Mouse (Mus musculus) cerebellum, adult 2 months (tissue): ENCODE measurements around the gene Cfap45.

Experiments
- CTCF ChIP-seq: fragments of 200-500 bp; IDR thresholded peaks from 2 replicates; pipeline ENCODE4 v1.5.1; 2011; ENCODE audit warnings: low read depth, mild to moderate bottlenecking, control low read depth, low read length, moderate library complexity, borderline replicate concordance; ENCODE audit not compliant: insufficient read depth
- POLR2A ChIP-seq: fragments of 200-500 bp; IDR thresholded peaks from 2 replicates; pipeline ENCODE4 v1.6.1; 2011; ENCODE audit warnings: low read length, control low read depth, borderline replicate concordance; ENCODE audit not compliant: insufficient read depth

DNA sequence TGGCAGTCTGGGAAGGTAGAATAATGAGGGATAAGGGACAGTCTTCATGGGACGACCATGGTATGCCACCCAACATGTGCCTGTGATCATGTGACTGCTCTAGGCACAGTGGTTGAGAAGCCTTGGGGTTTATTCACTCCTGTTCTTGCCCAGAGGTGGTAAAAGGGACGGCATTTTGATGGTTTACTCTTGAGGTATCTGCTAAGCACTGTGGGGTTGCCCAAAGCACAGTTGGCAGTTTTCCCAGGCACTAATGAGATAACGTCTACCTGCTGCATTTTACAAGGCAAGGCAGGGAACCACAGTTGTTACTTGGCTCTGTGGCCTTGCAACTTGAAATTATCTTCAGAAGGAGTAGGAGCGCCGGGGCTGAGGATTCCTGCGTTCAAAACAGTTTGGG, 19.2 kb downstream of the Cfap45 start:
- TF ChIP-seq POLR2A (no peak), CTCF (no peak)
